Mouse (Mus musculus) yolk sac, embryonic 10.5 days (tissue): ENCODE data around the gene Nol7.

Source experiments
- DNase-seq: peaks from one replicate; pipeline ENCODE4 v3.0.0-alpha.2; 2017; ENCODE audit warnings: low spot score

Gene Nol7

DNA sequence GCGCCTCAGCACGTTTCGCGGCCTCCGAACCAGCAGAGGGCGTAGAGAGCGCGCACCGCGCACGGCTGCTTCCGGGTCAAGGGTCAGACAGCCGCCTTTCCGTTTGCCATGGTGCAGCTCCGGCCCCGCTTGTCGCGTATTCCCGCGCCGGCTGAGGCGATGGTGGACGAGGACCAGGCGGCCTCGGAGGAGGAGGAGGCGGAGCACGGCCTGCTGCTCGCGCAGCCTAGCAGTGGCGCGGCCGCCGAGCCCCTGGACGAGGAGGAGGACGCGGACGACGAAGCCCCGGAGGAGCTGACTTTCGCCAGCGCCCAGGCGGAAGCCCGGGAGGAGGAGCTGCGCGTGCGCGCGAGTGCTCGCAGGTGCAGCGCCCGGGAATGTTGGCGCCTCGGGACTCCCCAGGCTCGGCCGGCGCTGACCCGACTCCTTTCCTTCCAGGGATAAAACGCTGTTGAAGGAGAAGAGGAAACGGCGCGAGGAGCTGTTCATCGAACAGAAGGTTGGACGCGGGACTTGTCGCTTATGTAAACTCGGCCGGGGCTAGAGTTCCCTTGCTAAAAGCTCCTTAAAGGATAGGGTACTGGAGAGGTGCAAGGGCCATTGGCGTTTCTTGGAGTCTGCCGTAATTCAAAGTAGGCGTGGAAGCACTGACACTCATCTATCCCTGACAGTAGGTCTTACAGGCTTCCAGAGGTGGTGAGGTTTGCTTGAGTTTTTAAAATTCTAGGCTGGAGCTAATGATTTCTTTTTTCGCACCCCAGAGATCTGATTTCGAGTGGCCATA, at the start of gene Nol7:
Gene Nol7 (plus strand): TSS at position 94 of the 784 bp plus-strand sequence.
- peak; percentile 97 for DNase-seq

DNA sequence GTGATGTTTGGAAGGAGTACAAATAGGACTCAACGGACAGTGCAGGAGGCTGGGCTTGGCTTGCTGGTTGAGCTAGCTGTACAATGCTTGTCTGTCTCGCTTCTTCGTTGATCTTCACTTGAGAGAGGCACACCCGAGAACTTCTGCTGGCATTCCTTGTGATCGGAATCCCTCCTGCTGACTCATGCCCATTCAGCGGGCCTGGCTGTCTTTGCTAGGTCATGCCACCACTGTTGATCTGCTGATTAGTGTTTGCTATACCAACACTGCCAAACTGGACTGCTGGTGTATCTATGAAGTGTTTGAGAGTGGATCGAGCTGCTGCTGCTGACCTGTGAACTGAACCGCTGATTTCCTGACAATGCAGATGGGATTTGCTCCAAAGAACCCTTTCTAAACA, 48.8 kb upstream of the Nol7 start:
- DNase-seq, result no peak

DNA sequence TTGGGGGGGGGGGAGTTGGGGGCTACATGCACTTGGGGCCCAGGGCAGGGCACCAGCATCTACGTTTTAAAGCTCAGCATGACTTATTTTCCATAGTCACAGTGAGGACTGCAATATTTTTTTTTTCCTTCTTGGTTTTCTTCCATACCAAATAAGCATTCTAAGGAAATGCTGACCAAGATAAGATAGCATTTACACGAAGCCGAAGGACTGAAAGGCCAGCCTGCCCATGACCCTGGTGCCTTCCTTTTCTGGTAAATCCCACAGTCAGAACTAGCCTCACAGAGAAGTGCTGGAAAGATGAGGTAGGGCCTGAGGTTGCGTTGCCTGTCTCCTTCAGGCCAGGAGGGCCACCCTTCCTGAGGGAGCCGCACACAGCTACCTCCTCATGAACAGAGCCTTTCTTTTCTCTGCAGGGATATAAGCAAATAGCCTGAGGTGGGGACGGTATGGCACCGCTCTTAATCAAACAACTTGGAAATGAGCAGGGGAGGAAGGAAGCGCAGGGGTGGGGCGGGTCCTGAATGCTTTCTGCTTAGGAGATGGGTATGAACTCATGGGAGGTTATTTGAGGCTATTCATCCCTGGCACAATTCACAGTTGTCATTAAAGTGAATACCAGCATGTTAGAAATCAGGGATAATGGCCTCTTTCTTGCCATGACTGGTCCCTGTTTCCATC, 47.6 kb upstream of the Nol7 start:
- no peak for DNase-seq

DNA sequence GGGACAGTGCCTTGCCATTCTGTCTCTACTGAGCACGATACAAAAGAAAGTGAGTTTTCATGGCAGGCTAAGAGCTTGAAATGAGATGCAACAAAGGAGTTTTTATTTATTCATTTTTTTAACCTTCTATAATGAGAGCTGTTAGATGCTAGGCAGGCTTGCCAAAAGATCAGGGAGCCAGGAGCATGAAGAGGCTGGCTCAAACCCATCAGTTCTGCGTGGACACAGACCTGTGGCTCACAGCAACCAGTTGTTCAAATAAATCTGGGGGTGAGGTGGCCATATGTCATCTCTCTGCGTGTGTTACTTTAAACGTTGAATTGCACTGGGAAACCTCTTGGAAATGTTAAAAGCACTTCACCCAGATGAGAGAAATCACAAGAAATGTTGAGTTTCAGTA, 44.8 kb upstream of the Nol7 start:
- no peak for DNase-seq

DNA sequence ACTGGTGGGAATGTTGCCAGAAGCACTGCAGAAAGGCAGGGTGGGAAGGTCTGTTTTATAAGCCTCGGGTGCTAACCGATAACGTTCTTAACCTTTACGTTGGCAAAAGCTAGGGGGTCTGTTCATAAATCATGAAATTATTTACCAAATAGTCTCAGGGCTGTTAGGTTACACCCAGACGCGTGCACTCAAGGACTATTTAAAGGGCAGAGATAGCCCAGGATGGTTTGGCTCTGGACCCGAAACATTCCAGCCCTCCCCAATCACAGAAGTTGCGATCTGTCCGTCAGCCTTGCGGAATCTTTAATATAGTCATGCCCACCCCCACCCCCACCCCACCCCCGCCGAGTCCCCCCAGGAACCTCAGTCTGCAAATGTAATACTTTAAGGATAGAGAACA, 43.8 kb upstream of the Nol7 start:
- peak; percentile 4 for DNase-seq

DNA sequence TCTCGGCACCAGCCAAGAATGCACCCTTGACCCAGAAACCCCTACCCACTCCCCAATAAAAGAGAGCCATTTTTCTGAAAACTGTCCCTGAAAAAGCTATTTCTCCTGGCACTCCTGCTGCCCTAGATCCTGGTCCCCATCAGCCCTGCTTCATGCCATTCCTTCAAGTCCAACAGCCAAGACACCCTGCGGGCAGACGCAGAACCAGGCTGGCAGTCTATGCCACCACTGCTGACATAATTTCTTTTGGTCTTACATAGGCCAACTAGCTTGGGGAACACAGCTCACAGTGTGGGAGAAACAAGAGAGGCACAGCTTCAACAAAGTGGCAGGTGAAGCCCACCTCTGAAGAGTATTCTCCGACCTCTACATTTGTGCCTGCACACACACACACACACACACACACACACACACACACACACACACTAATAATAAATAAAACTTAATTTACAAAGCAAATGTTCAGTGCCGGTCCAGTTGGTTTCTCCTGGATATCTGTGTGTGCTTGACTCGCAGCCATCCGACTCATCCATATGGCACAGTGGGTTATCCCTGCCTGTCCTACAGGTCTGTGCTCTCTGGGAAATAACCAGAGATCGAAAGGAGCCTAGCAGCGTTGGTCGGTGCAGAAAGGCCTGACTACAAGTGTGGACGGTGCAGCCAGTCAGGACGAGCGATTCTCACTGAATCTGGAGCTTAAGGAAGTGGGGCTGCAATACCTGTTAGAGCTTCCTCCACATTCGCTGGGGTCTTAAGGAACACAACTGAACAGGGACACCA, 41.7 kb upstream of the Nol7 start:
- no peak for DNase-seq

DNA sequence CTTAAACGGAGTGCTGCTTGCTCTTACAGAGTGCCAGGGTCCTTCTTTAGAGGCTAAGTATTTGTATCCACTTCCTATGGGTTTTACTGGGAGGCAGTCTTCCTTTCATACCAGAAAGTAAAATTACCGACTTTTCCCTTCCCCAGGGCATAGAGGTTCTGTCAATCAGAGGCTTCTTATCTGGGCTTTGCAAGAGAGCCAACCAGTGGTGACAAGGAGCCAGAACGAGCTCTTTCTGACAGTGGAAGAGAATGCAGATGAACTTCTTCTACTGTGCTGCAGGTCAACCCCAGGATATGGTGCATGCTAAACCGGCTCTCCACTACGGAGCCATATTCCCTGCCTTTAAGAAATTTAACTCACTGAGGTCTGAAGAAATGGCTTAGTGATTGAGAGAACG, 37.7 kb upstream of the Nol7 start:
- DNase-seq, result no peak

DNA sequence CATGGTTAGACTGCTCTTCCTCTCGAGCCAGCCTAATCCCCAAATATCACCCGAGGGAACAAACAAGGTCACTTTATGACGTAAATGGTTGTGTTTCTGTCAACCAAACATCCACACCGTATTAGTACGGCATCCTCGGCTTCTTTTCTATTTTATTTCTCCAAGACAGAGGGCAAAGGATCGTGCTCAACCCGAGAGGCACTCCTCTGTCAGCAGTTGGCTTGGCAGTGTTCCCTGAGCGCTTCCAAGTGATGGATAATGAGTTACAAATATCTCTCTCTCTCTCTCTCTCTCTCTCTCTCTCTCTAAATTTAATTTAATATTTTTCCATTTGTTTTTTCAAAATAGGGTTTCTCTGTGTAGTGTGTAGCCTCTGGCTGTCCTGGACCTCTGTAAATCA, 35.8 kb upstream of the Nol7 start:
- DNase-seq, result no peak

DNA sequence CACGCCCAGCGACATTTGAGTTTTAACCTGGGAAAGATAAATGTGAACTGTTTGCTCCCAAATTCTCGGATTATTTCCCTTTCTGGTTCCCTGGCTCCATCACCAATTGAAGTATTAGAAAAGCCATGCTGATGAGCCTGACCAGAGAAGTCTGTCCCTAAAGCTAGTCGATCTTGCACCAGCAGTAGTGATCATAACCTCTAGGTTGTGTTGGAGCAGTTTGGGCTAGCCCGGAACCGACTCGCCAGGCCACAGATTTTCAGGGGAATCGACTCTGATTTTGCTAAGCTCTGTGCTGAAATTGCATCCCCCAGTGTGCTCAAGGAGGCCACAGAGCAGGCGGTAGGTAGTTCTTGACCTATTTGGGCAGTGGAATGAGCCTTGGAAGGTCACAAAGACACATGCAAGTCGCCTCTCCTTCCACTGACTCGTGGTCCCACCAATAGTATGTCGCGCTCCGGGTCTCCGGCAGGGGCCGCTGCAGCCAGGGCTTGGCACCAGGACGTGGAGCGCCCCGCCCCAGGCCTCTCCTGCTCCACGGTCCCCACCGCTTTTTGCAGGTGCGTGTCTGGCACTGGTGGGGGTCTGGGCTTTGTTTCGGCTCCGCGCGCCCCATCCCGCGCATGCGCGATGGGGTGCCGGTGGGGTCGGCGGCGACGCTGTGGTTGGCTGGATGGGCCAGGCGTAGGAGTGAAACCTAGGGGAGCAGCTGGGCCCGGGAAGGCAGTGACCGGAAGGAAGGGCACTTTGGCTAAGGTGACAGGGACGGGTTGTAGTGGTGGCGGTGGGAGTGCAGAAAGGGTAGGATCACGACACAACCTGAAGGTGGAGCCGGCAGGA, 33.0 kb upstream of the Nol7 start, which contains the start of gene Sirt5:
Gene Sirt5 (plus strand): TSS at position 512 of the 840 bp plus-strand sequence.
- DNase-seq, result peak; percentile 89

DNA sequence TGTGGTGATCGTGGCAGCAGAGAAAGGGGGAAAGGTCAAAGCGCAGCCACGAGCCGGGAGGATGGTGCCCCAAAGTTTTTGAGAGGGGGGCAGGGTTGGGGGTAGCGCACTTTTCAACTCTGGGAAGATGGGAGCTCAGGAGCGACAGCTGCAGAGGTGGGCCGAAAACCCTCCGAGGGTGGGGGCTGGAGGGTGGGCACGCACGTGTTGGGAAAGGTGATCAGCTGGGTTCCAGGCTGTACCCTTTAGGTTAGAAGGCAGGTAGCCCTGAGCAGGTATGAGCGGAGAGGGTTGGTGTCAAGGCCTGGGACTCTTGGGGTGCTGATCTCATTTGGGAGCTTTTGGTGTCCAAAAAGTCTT, 32.4 kb upstream of the Nol7 start:
- DNase-seq, result no peak

DNA sequence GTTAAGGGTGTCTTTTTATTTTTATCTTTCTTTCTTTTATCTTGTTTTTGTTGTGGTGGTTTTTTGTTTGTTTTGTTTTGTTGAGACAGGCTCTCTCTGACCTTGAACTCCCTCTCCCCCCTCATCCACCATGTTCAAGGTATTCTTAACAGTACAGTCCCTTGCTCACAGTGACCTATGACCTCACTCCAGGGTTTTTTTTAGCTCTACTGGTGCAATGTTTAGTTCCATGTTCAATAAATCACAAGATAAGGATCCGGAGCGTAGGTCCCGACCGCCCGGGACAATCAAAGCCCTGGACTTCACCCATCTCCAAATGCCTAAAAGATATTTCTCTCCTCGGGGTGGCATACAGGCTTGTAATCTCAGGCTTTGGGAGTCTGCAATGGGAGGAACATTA, 28.1 kb upstream of the Nol7 start:
- DNase-seq, result no peak

DNA sequence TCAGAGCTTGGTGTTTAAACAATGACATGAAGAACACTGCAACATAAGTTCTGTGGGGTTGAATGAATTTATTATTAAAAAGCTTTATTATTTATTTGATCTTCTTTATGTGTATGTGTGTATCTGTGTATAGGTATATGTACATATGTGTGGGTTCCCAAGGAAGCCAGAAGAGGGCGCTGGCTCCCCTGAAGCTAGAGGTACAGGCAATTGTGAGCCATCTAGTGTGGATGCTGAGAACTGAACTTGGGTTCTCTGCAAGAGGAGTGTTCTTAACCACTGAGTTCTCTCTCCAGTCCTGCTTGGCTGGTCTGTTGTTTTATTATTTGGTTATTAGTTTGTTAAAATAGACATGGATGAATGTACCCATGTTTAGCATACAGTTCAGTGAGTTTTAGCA, 25.3 kb upstream of the Nol7 start:
- DNase-seq, result no peak

DNA sequence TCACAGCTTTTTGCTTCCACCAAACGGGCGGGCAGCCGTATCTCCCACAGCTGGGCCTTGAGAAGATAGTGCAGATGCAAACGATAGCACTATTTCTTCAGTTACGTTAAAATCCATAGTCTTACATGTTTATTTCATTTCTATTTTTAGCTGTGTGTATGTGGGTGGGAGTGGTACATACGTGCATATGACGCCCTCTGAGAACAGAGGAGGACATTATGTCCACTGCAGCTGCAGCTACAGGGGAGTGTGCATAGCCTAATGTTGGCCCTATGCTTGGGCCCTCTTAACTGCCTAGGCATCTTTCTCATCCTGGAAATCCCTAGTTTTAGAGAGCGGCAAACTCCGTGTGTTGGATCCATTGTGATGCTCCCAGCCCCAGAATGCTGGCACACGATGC, 24.0 kb upstream of the Nol7 start:
- DNase-seq, result no peak

DNA sequence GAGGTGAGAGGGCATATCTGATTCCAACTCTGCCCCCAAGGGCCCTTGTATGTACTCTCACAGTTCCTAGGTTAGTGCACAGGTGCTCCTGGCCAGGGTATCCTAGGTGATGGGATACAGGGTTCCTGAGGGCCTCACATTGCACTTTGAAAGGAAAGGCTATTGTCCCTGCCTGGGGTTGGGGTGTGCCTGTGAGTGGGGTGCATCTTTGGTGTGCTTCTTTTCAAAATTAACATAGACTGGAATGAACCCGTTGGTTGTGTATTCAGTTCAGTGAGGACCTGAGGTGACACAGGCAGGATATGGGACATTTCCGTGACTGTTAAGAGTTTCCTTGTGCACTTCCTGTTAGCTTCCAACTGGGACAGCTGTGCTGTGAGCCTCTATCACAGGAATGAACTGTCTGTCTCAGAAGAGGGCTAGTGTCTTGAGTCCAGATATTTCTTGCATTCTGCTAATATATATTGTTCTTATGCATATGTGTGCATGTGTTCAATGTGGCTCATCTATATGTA, 23.2 kb upstream of the Nol7 start:
- no peak for DNase-seq

DNA sequence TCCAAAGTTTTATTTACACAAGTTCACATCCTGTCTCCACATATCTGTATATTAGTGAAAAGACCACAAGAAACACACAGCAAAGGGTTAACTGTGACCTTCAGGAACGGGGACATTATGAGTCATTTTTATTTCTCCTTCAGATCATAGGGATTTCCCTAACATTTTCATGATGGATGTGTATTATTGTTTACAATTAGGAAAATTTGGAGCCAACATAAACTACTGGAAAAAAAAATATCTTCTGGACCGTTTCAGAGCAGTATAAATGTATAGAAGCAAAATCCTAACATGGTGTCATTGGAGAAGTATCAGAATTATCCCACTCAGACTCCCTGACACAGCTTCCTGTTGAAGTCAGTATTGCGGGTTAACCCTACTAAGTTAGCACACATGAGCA, 18.2 kb upstream of the Nol7 start:
- no peak for DNase-seq

DNA sequence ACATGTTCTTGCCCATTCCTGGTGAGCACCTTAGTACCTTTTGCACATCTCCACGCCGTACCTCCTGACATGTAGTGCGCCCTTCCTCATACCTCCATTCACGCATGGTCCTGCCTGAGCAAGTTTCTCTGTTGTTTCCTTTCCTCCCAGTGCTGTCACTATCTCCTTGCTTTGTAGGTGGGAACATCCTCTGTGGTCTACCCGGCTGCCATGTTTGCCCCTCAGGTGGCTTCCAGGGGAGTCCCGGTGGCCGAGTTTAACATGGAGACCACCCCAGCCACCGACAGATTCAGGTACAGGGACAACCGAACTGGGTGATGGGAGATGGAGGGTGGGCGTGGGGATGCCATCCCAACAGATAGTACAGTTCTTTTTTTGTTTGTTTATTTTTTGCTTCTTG, 12.9 kb upstream of the Nol7 start:
- no peak for DNase-seq

DNA sequence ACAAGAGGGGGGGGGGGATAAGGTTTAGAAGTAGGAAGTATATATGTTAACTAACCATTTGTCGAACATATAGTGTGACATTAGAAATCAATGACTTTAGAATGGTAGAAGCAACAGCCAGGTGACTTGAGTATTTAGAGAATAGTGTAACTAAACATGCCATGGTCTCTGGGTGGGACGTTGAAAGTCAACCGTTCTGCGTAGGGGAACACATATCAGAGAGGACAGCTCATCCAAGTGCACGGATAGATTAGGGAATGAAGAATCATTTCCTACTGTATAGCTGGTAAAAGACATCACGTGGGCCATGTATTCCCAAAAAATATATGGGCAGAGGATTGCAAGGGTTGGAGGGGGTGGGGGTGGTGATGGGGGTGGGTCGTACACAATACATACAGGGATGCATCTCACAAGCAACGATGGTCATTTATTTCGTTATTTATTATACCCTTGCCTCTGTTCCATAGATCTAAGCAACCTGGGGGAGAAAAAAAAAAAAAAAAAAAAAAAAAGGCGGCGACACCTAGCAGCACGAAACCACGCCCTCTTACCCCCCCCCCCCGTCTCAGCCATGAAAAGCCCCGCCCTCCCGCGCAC, 392 bp upstream of the Nol7 start:
- DNase-seq, result no peak

DNA sequence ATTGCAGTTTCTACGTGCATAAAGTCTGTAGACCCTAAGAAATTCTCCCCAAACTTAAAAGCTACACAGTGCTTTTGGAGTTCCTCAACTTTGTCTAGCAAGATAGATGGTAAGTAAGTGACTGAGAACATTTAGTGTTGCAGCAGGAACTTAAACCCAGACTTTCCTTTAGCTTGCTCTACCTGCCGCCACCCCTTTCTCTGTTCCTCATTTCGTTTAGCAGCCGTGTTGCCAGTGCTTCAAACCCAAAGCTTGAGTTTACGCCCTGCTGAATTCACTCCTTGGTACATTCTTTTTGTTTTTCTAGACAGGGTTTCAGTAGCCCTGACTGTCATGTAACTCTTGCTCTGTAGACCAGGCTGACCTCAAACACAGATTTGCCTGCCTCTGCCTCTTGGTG, 1.4 kb downstream of the Nol7 start:
- no peak for DNase-seq

DNA sequence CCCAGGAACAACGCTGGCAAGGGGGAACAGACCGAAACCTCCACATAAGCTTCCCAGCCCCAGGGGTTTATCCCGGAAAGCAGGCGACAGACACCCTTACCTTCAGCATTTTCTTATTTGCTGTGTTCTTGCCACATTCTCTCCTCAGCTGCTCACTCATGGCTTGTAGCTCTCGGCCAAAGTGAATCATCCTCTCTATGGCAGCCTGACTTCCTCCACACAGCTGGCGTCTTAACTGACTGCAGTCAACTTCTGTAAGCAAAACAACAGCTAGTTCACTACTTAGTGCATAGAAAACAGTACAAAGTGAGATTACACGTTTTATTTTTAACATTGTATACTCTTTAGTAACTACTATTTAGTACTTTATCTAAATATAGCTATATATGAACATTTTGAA, 14.1 kb downstream of the Nol7 start:
- no peak for DNase-seq

DNA sequence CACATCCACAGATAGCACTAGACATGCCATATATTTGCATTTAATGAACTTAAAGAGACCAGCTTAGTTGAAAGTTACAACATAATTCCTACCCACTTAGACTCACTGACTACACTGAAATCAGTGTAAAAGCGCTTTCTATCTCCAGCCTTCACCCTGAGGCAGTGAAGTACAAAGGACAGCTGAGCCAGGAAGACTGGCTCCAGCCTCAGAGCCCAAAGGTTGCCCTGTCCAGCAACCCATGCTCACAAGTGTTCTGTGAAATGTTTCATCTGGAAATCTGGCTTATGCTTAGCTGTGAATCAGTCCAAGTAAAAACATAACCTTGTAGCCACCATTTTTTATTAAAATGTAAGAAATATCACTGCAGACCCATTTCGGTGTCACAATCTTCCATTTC, 15.4 kb downstream of the Nol7 start:
- no peak for DNase-seq

DNA sequence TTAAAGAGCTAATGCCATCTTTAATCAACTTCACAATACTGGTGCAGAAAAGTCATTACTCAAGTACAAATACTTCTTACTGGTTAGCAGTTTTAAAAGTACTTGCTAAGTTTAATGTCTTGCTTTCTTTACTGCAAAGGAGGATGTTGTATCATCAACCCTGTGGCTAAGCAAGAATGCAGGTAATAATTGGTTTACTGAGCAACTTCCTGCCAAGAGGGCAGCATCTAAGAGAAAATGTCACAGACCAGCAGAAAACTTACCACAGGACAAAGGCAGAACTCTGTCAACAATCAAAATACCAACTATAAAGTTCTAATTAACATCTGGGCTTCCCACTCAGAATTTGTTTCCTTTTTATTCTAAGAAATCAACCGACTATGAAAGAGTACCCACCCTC, 17.1 kb downstream of the Nol7 start:
- no peak for DNase-seq

DNA sequence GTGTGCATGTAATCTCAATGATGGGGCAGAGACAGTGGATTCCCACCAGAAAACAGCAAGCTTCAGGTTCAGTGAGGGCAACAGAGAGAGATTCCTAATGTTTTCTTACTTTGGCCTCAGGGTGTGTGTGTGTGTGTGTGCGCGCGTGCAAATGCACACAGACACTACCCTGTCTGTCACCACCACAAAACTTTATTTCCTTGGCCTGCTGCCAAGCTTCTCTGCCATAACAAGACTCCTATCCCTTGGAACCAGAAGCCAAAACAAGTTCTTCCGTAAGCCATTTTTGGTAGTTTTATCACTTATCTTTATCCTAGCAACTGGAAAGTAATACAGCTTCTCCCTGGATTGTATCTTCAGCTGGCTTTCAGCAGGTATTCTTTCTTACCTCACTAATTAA, 30.2 kb downstream of the Nol7 start:
- no peak for DNase-seq
